Mouse (Mus musculus): ENCODE results near the gene Eif2b5. TPM values are rescaled to one million over a fixed set of nuclear protein-coding genes. Genes with fewer than 3 reads are reported as not detected.

The Eif2b5 gene
- total RNA-seq, 2 experiments from 2014 or later: 55.9 to 59.8 TPM

GRCm38 (mm10) chr16:20537601-20538320 is 39.1 kb downstream of the Eif2b5 start:
- no peak for DNase-seq

- DNase-seq: no peak
These were observed 41.0 kb downstream of the Eif2b5 start for GRCm38 (mm10) chr16:20539649-20540048.

GRCm38 (mm10) chr16:20540438-20540837 is 41.8 kb downstream of the Eif2b5 start:
- no peak for DNase-seq

GRCm38 (mm10) chr16:20545696-20546095 is 47.1 kb downstream of the Eif2b5 start:
- no peak for DNase-seq

GRCm38 (mm10) chr16:20547423-20547822 is 48.8 kb downstream of the Eif2b5 start:
- no peak for DNase-seq

- peak; percentile 98 for DNase-seq
These were observed 49.7 kb downstream of the Eif2b5 start, which contains the start of gene Abcf3 for GRCm38 (mm10) chr16:20548096-20548948. Gene Abcf3 (plus strand): TSS chr16:20548577.

GRCm38 (mm10) chr16:20549161-20549560 is 50.5 kb downstream of the Eif2b5 start:
- DNase-seq: no peak

GRCm38 (mm10) chr16:20551691-20552090 is 53.1 kb downstream of the Eif2b5 start:
- DNase-seq: no peak

- DNase-seq: no peak
These were observed 54.0 kb downstream of the Eif2b5 start for GRCm38 (mm10) chr16:20552594-20552993.

GRCm38 (mm10) chr16:20555000-20555399 is 56.4 kb downstream of the Eif2b5 start:
- DNase-seq: no peak

- DNase-seq: no peak
These were observed 58.8 kb downstream of the Eif2b5 start for GRCm38 (mm10) chr16:20557381-20557780.

Other genes with a start within 250 kb of the Eif2b5 start
- 100 to 1,000 TPM; 102 to 112 TPM for gene Parl, start 196.4 kb upstream of the Eif2b5 start, total RNA-seq (2021)
- gene Cyp2ab1, start 173.4 kb upstream of the Eif2b5 start, total RNA-seq (2021): under 1 TPM in 1 of 2 experiments, not detected in 1; 0.18 TPM
- 10 to 100 TPM; 56.2 to 58.6 TPM for gene Abcc5, start 72.4 kb upstream of the Eif2b5 start, total RNA-seq (2021)
- gene Dvl3, start 18.2 kb downstream of the Eif2b5 start, total RNA-seq (2021): 10 to 100 TPM; 70.6 to 73.1 TPM
- 100 to 1,000 TPM; 283 to 296 TPM for gene Ap2m1, start 36.7 kb downstream of the Eif2b5 start, total RNA-seq (2021)
- 10 to 100 TPM; 64.0 to 65.1 TPM for gene Abcf3, start 49.8 kb downstream of the Eif2b5 start, total RNA-seq (2021)
- gene Vwa5b2, start 90.7 kb downstream of the Eif2b5 start, total RNA-seq (2021): not detected
- 1 to 10 TPM; 5.2 to 5.4 TPM for gene Eef1akmt4, start 112.8 kb downstream of the Eif2b5 start, total RNA-seq (2021)
- not detected for gene Gm49333, start 112.8 kb downstream of the Eif2b5 start, total RNA-seq (2021)
- 10 to 100 TPM; 13.6 to 14.6 TPM for gene Alg3, start 112.9 kb downstream of the Eif2b5 start, total RNA-seq (2021)
- 1 to 10 TPM; 2.0 TPM for gene Camk2n2, start 122.5 kb downstream of the Eif2b5 start, total RNA-seq (2021)
- 1 to 10 TPM in 1 of 2 experiments, under 1 TPM in 1; 0.93 to 1.4 TPM for gene Ece2, start 131.0 kb downstream of the Eif2b5 start, total RNA-seq (2021)
- 100 to 1,000 TPM; 185 to 194 TPM for gene Psmd2, start 152.8 kb downstream of the Eif2b5 start, total RNA-seq (2021)
- 100 to 1,000 TPM; 374 TPM for gene Eif4g1, start 169.5 kb downstream of the Eif2b5 start, total RNA-seq (2021)
- gene Fam131a, start 194.4 kb downstream of the Eif2b5 start, total RNA-seq (2021): 10 to 100 TPM in 1 of 2 experiments, 1 to 10 TPM in 1; 10.0 to 13.8 TPM
- 10 to 100 TPM; 15.6 to 16.7 TPM for gene Polr2h, start 218.8 kb downstream of the Eif2b5 start, total RNA-seq (2021)
- 1 to 10 TPM; 3.2 to 4.5 TPM for gene Clcn2, start 218.9 kb downstream of the Eif2b5 start, total RNA-seq (2021)
- 1 to 10 TPM; 1.6 to 1.9 TPM for gene Chrd, start 234.3 kb downstream of the Eif2b5 start, total RNA-seq (2021)
- under 1 TPM in 1 of 2 experiments, not detected in 1; 0.27 TPM for gene Thpo, start 235.7 kb downstream of the Eif2b5 start, total RNA-seq (2021)

Data from heart, postnatal 4 days (tissue).